19 mouse cellular contexts compared by ENCODE assay signal in the genomic region with DNA sequence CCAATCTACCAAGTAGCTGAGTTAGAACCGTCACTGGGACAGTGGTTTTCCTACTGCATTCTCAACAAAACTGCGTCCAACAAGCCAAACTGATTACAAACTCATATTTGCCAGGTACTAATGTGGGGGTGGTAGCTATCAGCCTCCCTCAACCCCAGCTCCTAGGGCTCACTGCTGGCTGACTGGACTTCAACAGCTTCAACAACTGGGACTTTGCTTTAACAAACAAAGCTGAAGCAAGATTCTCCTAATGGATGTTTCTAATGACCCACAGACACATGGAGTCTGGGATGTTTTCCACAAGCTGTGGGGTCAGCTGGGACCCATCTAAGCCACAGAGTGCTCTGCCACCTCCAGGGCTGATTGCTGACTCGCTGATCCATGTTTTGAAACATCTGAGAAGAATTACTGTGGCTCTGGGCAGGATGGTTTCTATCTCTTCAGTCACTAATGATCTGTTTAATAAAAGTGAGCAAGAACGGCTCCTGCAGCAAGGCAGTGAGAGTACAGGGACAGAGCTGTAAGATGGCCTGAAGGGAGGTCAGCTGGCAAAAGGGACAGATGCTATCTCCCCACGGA. TPM values are rescaled to one million over a fixed set of nuclear protein-coding genes. Genes with fewer than 3 reads are reported as not detected.
DNase-seq lines count a peak whose midpoint lies in the region; ATAC-seq lines count a peak whose summit lies in the region.
"Had no signal": no experiment of that assay in that cellular context is flagged by ENCODE, and none has a peak within 500 bp of the region (broad histone marks: within the 10 kb centered on the region; RNA-seq: fewer than 3 reads in every experiment).

No protein-coding gene starts in this region.

- H3K27ac ChIP-seq in neural tube, embryonic 13.5 days (replicated peaks), result peak overlapping the region; percentile 15
- H3K27ac ChIP-seq in embryonic facial prominence, embryonic 14.5 days (replicated peaks; ENCODE audit: low read depth, low read length), result peak overlapping the region; percentile 35
- no peak overlapping the region for H3K27ac ChIP-seq in kidney, embryonic 14.5 days (ENCODE audit: low read depth, low read length)
- H3K27ac ChIP-seq: heart, adult 2 months; hindbrain, embryonic 15.5 days; neural tube, embryonic 12.5 days had no signal

- 75% methylated on average over 5 of the region's 5 CpGs for WGBS in neural tube, embryonic 13.5 days
- 49% methylated on average over 5 of the region's 5 CpGs for WGBS in embryonic facial prominence, embryonic 14.5 days
- 84% methylated on average over 5 of the region's 5 CpGs for WGBS in kidney, embryonic 14.5 days

- no peak for DNase-seq in neural tube, embryonic 10.5 days (ENCODE audit: extremely low spot score, low spot score)
- DNase-seq in embryonic facial prominence, embryonic 14.5 days (ENCODE audit: low spot score), result no peak
- DNase-seq in lung, postnatal 10 days, result peak; percentile 60
- no peak for DNase-seq in embryo, embryonic 9.5 days (ENCODE audit: extremely low spot score)
- DNase-seq in adrenal gland, adult 8-10 months, result no peak
- DNase-seq: cerebellum, postnatal 25 days; heart, adult 2 months; heart, postnatal 10 days; kidney, adult 9 months; thymus, postnatal 25 days had no signal

- no peak overlapping the region for H3K4me2 ChIP-seq in neural tube, embryonic 13.5 days
- H3K4me2 ChIP-seq in embryonic facial prominence, embryonic 14.5 days (ENCODE audit: low read depth, low read length), result no peak overlapping the region
- no peak overlapping the region for H3K4me2 ChIP-seq in kidney, embryonic 14.5 days (replicated peaks; ENCODE audit: low read depth, low read length)
- H3K4me2 ChIP-seq: hindbrain, embryonic 15.5 days; neural tube, embryonic 12.5 days had no signal

- no peak for ATAC-seq in neural tube, embryonic 13.5 days (ENCODE audit: low read depth)
- no peak for ATAC-seq in embryonic facial prominence, embryonic 14.5 days (ENCODE audit: low read depth)
- ATAC-seq in kidney, embryonic 14.5 days (ENCODE audit: low FRiP score, low TSS enrichment), result no peak
- ATAC-seq: activated CD4-positive, CD25-positive, alpha-beta regulatory T cell, adult 4 months; forebrain, embryonic 14.5 days had no signal

- no peaks in the 10 kb centered on the region for H3K27me3 ChIP-seq in neural tube, embryonic 13.5 days
- no peaks in the 10 kb centered on the region for H3K27me3 ChIP-seq in embryonic facial prominence, embryonic 14.5 days (replicated peaks; ENCODE audit: control insufficient read depth, insufficient read depth, low read length)
- H3K27me3 ChIP-seq in kidney, embryonic 14.5 days (ENCODE audit: control insufficient read depth, insufficient read depth, low read length), result no peaks in the 10 kb centered on the region
- H3K27me3 ChIP-seq: hindbrain, embryonic 15.5 days; neural tube, embryonic 12.5 days had no signal

- H3K9ac ChIP-seq in neural tube, embryonic 13.5 days, result 0 out of 2 replicates have a peak overlapping the region, but pooled peaks have one; percentile 6
- peak overlapping the region; percentile 14; the same call in 1 of the 2 replicates for H3K9ac ChIP-seq in embryonic facial prominence, embryonic 14.5 days (ENCODE audit: low read depth, low read length)
- H3K9ac ChIP-seq in kidney, embryonic 14.5 days (ENCODE audit: low read depth, low read length), result no peak overlapping the region
- H3K9ac ChIP-seq: hindbrain, embryonic 15.5 days; neural tube, embryonic 12.5 days had no signal

- H3K4me1 ChIP-seq in neural tube, embryonic 13.5 days (replicated peaks), result peaks cover 16% of the 10 kb centered on the region; the same call in 1 of the 2 replicates
- peaks cover 26% of the 10 kb centered on the region for H3K4me1 ChIP-seq in embryonic facial prominence, embryonic 14.5 days (ENCODE audit: control insufficient read depth, insufficient read depth, low read length)
- no peaks in the 10 kb centered on the region for H3K4me1 ChIP-seq in kidney, embryonic 14.5 days (ENCODE audit: control insufficient read depth, insufficient read depth, low read length)
- H3K4me1 ChIP-seq: neural tube, embryonic 12.5 days had no signal

- H3K9me3 ChIP-seq in neural tube, embryonic 13.5 days, result no peaks in the 10 kb centered on the region
- H3K9me3 ChIP-seq in embryonic facial prominence, embryonic 14.5 days (ENCODE audit: control insufficient read depth, low read length), result no peaks in the 10 kb centered on the region
- no peaks in the 10 kb centered on the region for H3K9me3 ChIP-seq in kidney, embryonic 14.5 days (ENCODE audit: control insufficient read depth, low read length)
- H3K9me3 ChIP-seq: hindbrain, embryonic 15.5 days; neural tube, embryonic 12.5 days had no signal

- no peak overlapping the region for H3K4me3 ChIP-seq in neural tube, embryonic 13.5 days
- no peak overlapping the region for H3K4me3 ChIP-seq in embryonic facial prominence, embryonic 14.5 days (ENCODE audit: low read depth, low read length)
- no peak overlapping the region for H3K4me3 ChIP-seq in kidney, embryonic 14.5 days (ENCODE audit: low read length)
- H3K4me3 ChIP-seq: heart, adult 2 months; hindbrain, embryonic 15.5 days; megakaryocyte, embryonic 14.5 days; neural tube, embryonic 12.5 days had no signal

- H3K36me3 ChIP-seq in neural tube, embryonic 13.5 days, result peaks cover 96% of the 10 kb centered on the region
- H3K36me3 ChIP-seq in embryonic facial prominence, embryonic 14.5 days (ENCODE audit: control insufficient read depth, insufficient read depth, low read length), result peaks cover 69% of the 10 kb centered on the region
- peaks cover 66% of the 10 kb centered on the region for H3K36me3 ChIP-seq in kidney, embryonic 14.5 days (ENCODE audit: control insufficient read depth, insufficient read depth, low read length)

RNA-seq across cellular contexts. Expression of a gene that starts 26.7 kb away (rescaled TPM):
- polyA plus RNA-seq in neural tube, embryonic 13.5 days (2015; fragmentation: Nextera tagmentation; extraction: Ambion mirVana), result 15.0 and 15.2 TPM in 2 replicates
- 9.7 and 11.1 TPM in 2 replicates for polyA plus RNA-seq in embryonic facial prominence, embryonic 14.5 days (2014; fragmentation: Nextera tagmentation; extraction: Ambion mirVana)
- 10 to 100 TPM; 10.4 to 12.1 (median 11.1) TPM for total RNA-seq in adrenal gland, adult 8-10 months (2022)
- 10.2 and 15.1 TPM in 2 replicates for polyA plus RNA-seq in kidney, embryonic 14.5 days (2014; fragmentation: Nextera tagmentation; extraction: Ambion mirVana)

RNA-seq across cellular contexts. Expression of a gene that starts 27.9 kb away (rescaled TPM):
- 471 and 491 TPM in 2 replicates for polyA plus RNA-seq in neural tube, embryonic 13.5 days (2015; fragmentation: Nextera tagmentation; extraction: Ambion mirVana)
- 124 and 142 TPM in 2 replicates for polyA plus RNA-seq in embryonic facial prominence, embryonic 14.5 days (2014; fragmentation: Nextera tagmentation; extraction: Ambion mirVana)
- 100 to 1,000 TPM; 106 to 112 (median 108) TPM for total RNA-seq in adrenal gland, adult 8-10 months (2022)
- polyA plus RNA-seq in kidney, embryonic 14.5 days (2014; fragmentation: Nextera tagmentation; extraction: Ambion mirVana), result 98.4 and 108 TPM in 2 replicates

RNA-seq across cellular contexts. Expression of a gene that starts 47.6 kb away (rescaled TPM):
- not detected in 2 replicates for polyA plus RNA-seq in neural tube, embryonic 13.5 days (2015; fragmentation: Nextera tagmentation; extraction: Ambion mirVana)
- not detected in 2 replicates for polyA plus RNA-seq in embryonic facial prominence, embryonic 14.5 days (2014; fragmentation: Nextera tagmentation; extraction: Ambion mirVana)
- not detected for total RNA-seq in adrenal gland, adult 8-10 months (2022)
- polyA plus RNA-seq in kidney, embryonic 14.5 days (2014; fragmentation: Nextera tagmentation; extraction: Ambion mirVana), result not detected in 2 replicates
- total RNA-seq: heart, adult 2 months; heart, postnatal 10 days; layer of hippocampus, adult 18-20 months; midbrain, postnatal 0 days had no signal
- polyA plus RNA-seq: activated CD4-positive, CD25-positive, alpha-beta regulatory T cell, adult 4 months; forebrain, embryonic 14.5 days; heart, adult 2 months; hindbrain, embryonic 15.5 days; midbrain, postnatal 0 days; neural tube, embryonic 12.5 days had no signal

RNA-seq across cellular contexts. Expression of a gene that starts 49.2 kb away (rescaled TPM):
- 12.2 TPM in 2 replicates for polyA plus RNA-seq in neural tube, embryonic 13.5 days (2015; fragmentation: Nextera tagmentation; extraction: Ambion mirVana)
- polyA plus RNA-seq in embryonic facial prominence, embryonic 14.5 days (2014; fragmentation: Nextera tagmentation; extraction: Ambion mirVana), result 8.8 and 11.0 TPM in 2 replicates
- 1 to 10 TPM; 5.1 to 9.7 (median 7.3) TPM for total RNA-seq in adrenal gland, adult 8-10 months (2022)
- polyA plus RNA-seq in kidney, embryonic 14.5 days (2014; fragmentation: Nextera tagmentation; extraction: Ambion mirVana), result 9.9 and 10.3 TPM in 2 replicates
